Mouse (Mus musculus): Measurements from ENCODE around the gene Cep350. TPM values are rescaled to one million over a fixed set of nuclear protein-coding genes. Genes with fewer than 3 reads are reported as not detected.
"Not testable (repeated sequence)": the region's sequence is repeated elsewhere in the genome, so short reads cannot be mapped to it uniquely, and the experiment has no call there.

Cep350 gene
- polyA plus RNA-seq, 1 experiment, result 0.38 TPM

GRCm38 (mm10) chr1:155934702-155935101 lies 38.4 kb downstream of the Cep350 start:
- TF ChIP-seq TAL1 (IDR thresholded peaks at IDR 0.05; ENCODE audit: low read length), result no peak
- no peak for TF ChIP-seq GATA1 (IDR thresholded peaks at IDR 0.05; ENCODE audit: low read length)
- H3K36me3 ChIP-seq (ENCODE audit: control insufficient read depth), result peaks cover 82% of the 10 kb centered on the region
- no peak overlapping the region for H3K4me3 ChIP-seq (replicated peaks)
- no peaks in the 10 kb centered on the region for H3K9me3 ChIP-seq (ENCODE audit: control insufficient read depth, low read length)
- no peaks in the 10 kb centered on the region for H3K27me3 ChIP-seq (ENCODE audit: control insufficient read depth)
- no peaks in the 10 kb centered on the region for H3K4me1 ChIP-seq (ENCODE audit: control insufficient read depth)

GRCm38 (mm10) chr1:155903561-155903960 lies 69.5 kb downstream of the Cep350 start:
- Histone ChIP-seq H3K36me3 (ENCODE audit: control insufficient read depth) (peaks cover 96% of the 10 kb centered on the region), H3K4me3 (replicated peaks) (no peak overlapping the region)
- no peak for TF ChIP-seq TAL1 (IDR thresholded peaks at IDR 0.05; ENCODE audit: low read length)
- no peak for TF ChIP-seq GATA1 (IDR thresholded peaks at IDR 0.05; ENCODE audit: low read length)

GRCm38 (mm10) chr1:155901348-155901747 lies 71.7 kb downstream of the Cep350 start:
- TF ChIP-seq GATA1 (IDR thresholded peaks at IDR 0.05; ENCODE audit: low read length), result no peak
- TF ChIP-seq TAL1 (IDR thresholded peaks at IDR 0.05; ENCODE audit: low read length), result no peak
- Histone ChIP-seq H3K9me3 (ENCODE audit: control insufficient read depth, low read length) (no peaks in the 10 kb centered on the region), H3K36me3 (ENCODE audit: control insufficient read depth) (peaks cover 93% of the 10 kb centered on the region), H3K27me3 (ENCODE audit: control insufficient read depth) (no peaks in the 10 kb centered on the region), H3K4me3 (replicated peaks) (no peak overlapping the region), H3K4me1 (ENCODE audit: control insufficient read depth) (no peaks in the 10 kb centered on the region)

More at GRCm38 (mm10) chr1:155903561-155903960, 69.5 kb downstream of the Cep350 start:
- Histone ChIP-seq H3K9me3 (ENCODE audit: control insufficient read depth, low read length) (no peaks in the 10 kb centered on the region), H3K4me1 (ENCODE audit: control insufficient read depth) (no peaks in the 10 kb centered on the region), H3K27me3 (ENCODE audit: control insufficient read depth) (no peaks in the 10 kb centered on the region)

- Histone ChIP-seq H3K4me1 (ENCODE audit: control insufficient read depth) (peaks cover 3% of the 10 kb centered on the region), H3K9me3 (ENCODE audit: control insufficient read depth, low read length) (peaks cover 4% of the 10 kb centered on the region), H3K36me3 (ENCODE audit: control insufficient read depth) (peaks cover 93% of the 10 kb centered on the region), H3K4me3 (replicated peaks) (no peak overlapping the region), H3K27me3 (ENCODE audit: control insufficient read depth) (no peaks in the 10 kb centered on the region)
- TF ChIP-seq TAL1 (IDR thresholded peaks at IDR 0.05; ENCODE audit: low read length), result no peak
- no peak for TF ChIP-seq GATA1 (IDR thresholded peaks at IDR 0.05; ENCODE audit: low read length)
Observed at GRCm38 (mm10) chr1:155894382-155894781, 78.7 kb downstream of the Cep350 start.

GRCm38 (mm10) chr1:155886846-155887245 lies 86.2 kb downstream of the Cep350 start:
- H3K36me3 ChIP-seq (ENCODE audit: control insufficient read depth), result peaks cover 84% of the 10 kb centered on the region
- peaks cover 18% of the 10 kb centered on the region for H3K4me1 ChIP-seq (ENCODE audit: control insufficient read depth)
- H3K27me3 ChIP-seq (ENCODE audit: control insufficient read depth), result no peaks in the 10 kb centered on the region
- no peak for TF ChIP-seq GATA1 (IDR thresholded peaks at IDR 0.05; ENCODE audit: low read length)
- TF ChIP-seq TAL1 (IDR thresholded peaks at IDR 0.05; ENCODE audit: low read length), result no peak
- H3K9me3 ChIP-seq (ENCODE audit: control insufficient read depth, low read length), result peaks cover 6% of the 10 kb centered on the region
- no peak overlapping the region for H3K4me3 ChIP-seq (replicated peaks)

- Histone ChIP-seq H3K36me3 (ENCODE audit: control insufficient read depth) (peaks cover 86% of the 10 kb centered on the region), H3K4me1 (ENCODE audit: control insufficient read depth) (peaks cover 29% of the 10 kb centered on the region)
- H3K9me3 ChIP-seq (ENCODE audit: control insufficient read depth, low read length); H3K4me3 ChIP-seq (replicated peaks); H3K27me3 ChIP-seq (ENCODE audit: control insufficient read depth): not testable (repeated sequence)
Observed at GRCm38 (mm10) chr1:155882646-155883231, 90.3 kb downstream of the Cep350 start.

- TF ChIP-seq GATA1 (IDR thresholded peaks at IDR 0.05; ENCODE audit: low read length) (no peak), TAL1 (IDR thresholded peaks at IDR 0.05; ENCODE audit: low read length) (no peak)
Observed at GRCm38 (mm10) chr1:155879596-155879995, 93.5 kb downstream of the Cep350 start.

GRCm38 (mm10) chr1:155862967-155863366 lies 110.1 kb downstream of the Cep350 start:
- H3K9me3 ChIP-seq (ENCODE audit: control insufficient read depth, low read length), result no peaks in the 10 kb centered on the region
- no peak overlapping the region for H3K4me3 ChIP-seq (replicated peaks)
- H3K27me3 ChIP-seq (ENCODE audit: control insufficient read depth), result no peaks in the 10 kb centered on the region
- no peak for TF ChIP-seq TAL1 (IDR thresholded peaks at IDR 0.05; ENCODE audit: low read length)
- TF ChIP-seq GATA1 (IDR thresholded peaks at IDR 0.05; ENCODE audit: low read length), result no peak
- H3K36me3 ChIP-seq (ENCODE audit: control insufficient read depth), result peaks cover 94% of the 10 kb centered on the region
- no peaks in the 10 kb centered on the region for H3K4me1 ChIP-seq (ENCODE audit: control insufficient read depth)

More at GRCm38 (mm10) chr1:155879596-155879995, 93.5 kb downstream of the Cep350 start:
- no peaks in the 10 kb centered on the region for H3K27me3 ChIP-seq (ENCODE audit: control insufficient read depth)
- H3K9me3 ChIP-seq (ENCODE audit: control insufficient read depth, low read length), result no peaks in the 10 kb centered on the region
- H3K36me3 ChIP-seq (ENCODE audit: control insufficient read depth), result peaks cover 85% of the 10 kb centered on the region
- no peak overlapping the region for H3K4me3 ChIP-seq (replicated peaks)
- peaks cover 29% of the 10 kb centered on the region for H3K4me1 ChIP-seq (ENCODE audit: control insufficient read depth)

- H3K9me3 ChIP-seq (ENCODE audit: control insufficient read depth, low read length), result no peaks in the 10 kb centered on the region
Observed at GRCm38 (mm10) chr1:155854926-155855702, 117.9 kb downstream of the Cep350 start.

More at GRCm38 (mm10) chr1:155854926-155855702, 117.9 kb downstream of the Cep350 start:
- TF ChIP-seq TAL1 (IDR thresholded peaks at IDR 0.05; ENCODE audit: low read length), result no peak
- no peak for TF ChIP-seq GATA1 (IDR thresholded peaks at IDR 0.05; ENCODE audit: low read length)
- Histone ChIP-seq H3K4me3 (replicated peaks) (no peak overlapping the region), H3K27me3 (ENCODE audit: control insufficient read depth) (no peaks in the 10 kb centered on the region), H3K4me1 (ENCODE audit: control insufficient read depth) (peaks cover 26% of the 10 kb centered on the region), H3K36me3 (ENCODE audit: control insufficient read depth) (peaks cover 89% of the 10 kb centered on the region)

Data from erythroblast, embryonic 14.5 days (primary cell).